Mouse (Mus musculus) embryonic facial prominence, embryonic 10.5 days (tissue): Measurements from ENCODE around the gene Eef1e1. TPM values are rescaled to one million over a fixed set of nuclear protein-coding genes. Genes with fewer than 3 reads are reported as not detected.

Source experiments
- DNase-seq: peaks from one replicate; pipeline ENCODE4 v3.0.0-alpha.2; 2017; ENCODE audit warnings: low spot score
- H3K27ac ChIP-seq: fragments of 300-500 bp; sonication (generic); replicated peaks from 2 replicates; pipeline ENCODE4 v1.5.1; 2016; ENCODE audit warnings: mild to moderate bottlenecking
- H3K27me3 ChIP-seq: fragments of 300-500 bp; sonication (generic); replicated peaks from 2 replicates; pipeline ENCODE4 v1.6.1; 2016; ENCODE audit warnings: low read depth, mild to moderate bottlenecking; ENCODE audit not compliant: poor library complexity, severe bottlenecking
- H3K36me3 ChIP-seq: fragments of 300-500 bp; sonication (generic); replicated peaks from 2 replicates; pipeline ENCODE4 v1.6.1; 2016; ENCODE audit warnings: mild to moderate bottlenecking, moderate library complexity
- H3K4me1 ChIP-seq: fragments of 300-500 bp; sonication (generic); 2 replicates; pipeline ENCODE4 v1.6.1; 2016
- H3K4me3 ChIP-seq: fragments of 300-500 bp; sonication (generic); 2 replicates; pipeline ENCODE4 v1.5.1; 2016; ENCODE audit warnings: mild to moderate bottlenecking, moderate library complexity
- H3K9me3 ChIP-seq: fragments of 300-500 bp; sonication (generic); 2 replicates; pipeline ENCODE4 v1.6.1; 2016; ENCODE audit warnings: mild to moderate bottlenecking
- WGBS: fragments of 180-500 bp; shearing (Covaris S2); methylation state at CpG from one replicate; pipeline ENCODE4 v1.1.7; 2016; 5-methylcytosine and 5-hydroxymethylcytosine counted together
- polyA plus RNA-seq: library from polyadenylated mRNA; unstranded; fragments of >200 nt; fragmentation: Nextera tagmentation; extraction: Ambion mirVana; gene quantifications from 2 replicates; pipeline ENCODE4 v1.2.1, GENCODE M21; 2016

The Eef1e1 gene
- polyA plus RNA-seq, 1 experiment from 2014 or later, result 65.0 TPM

- H3K4me3 ChIP-seq, result no peak overlapping the region
- 0 out of 2 replicates have a peak, but pooled peaks cover 3% of the 10 kb centered on the region for H3K36me3 ChIP-seq
- H3K4me1 ChIP-seq, result peaks cover 8% of the 10 kb centered on the region; the same call in 1 of the 2 replicates
- H3K27me3 ChIP-seq, result no peaks in the 10 kb centered on the region; the same call in 1 of the 2 replicates
- WGBS, result 83% methylated on average over 4 of the region's 4 CpGs
- no peak for DNase-seq
- no peaks in the 10 kb centered on the region for H3K9me3 ChIP-seq
- H3K27ac ChIP-seq, result no peak overlapping the region
Measured at GRCm38 (mm10) chr13:38596461-38596860, 62.4 kb downstream of the Eef1e1 start.

Other genes starting within 250 kb of the Eef1e1 start
- gene Txndc5, start 130.2 kb downstream of the Eef1e1 start, polyA plus RNA-seq, result 154 and 168 TPM in 2 replicates
- gene Bloc1s5, start 23.9 kb downstream of the Eef1e1 start, polyA plus RNA-seq, result 21.9 and 22.1 TPM in 2 replicates